Mouse (Mus musculus): Measurements from ENCODE around the gene Ankrd45. TPM values are rescaled to one million over a fixed set of nuclear protein-coding genes. Genes with fewer than 3 reads are reported as not detected.
"Not testable (repeated sequence)": the region's sequence is repeated elsewhere in the genome, so short reads cannot be mapped to it uniquely, and the experiment has no call there.

The Ankrd45 gene
- polyA plus RNA-seq, 1 experiment = not detected

GRCm38 (mm10) chr1:161140026-161140762 lies 2.3 kb upstream of the Ankrd45 start:
- TF ChIP-seq POLR2A (IDR thresholded peaks at IDR 0.05; ENCODE audit: borderline replicate concordance, low read depth, low read length) (no peak), CTCF (IDR thresholded peaks at IDR 0.05; ENCODE audit: low read depth, low read length) (no peak)
- Histone ChIP-seq H3K27ac (ENCODE audit: insufficient read depth, low read depth, low read length) (no peak overlapping the region), H3K4me3 (ENCODE audit: insufficient read depth, low read length) (no peak overlapping the region)

DNA sequence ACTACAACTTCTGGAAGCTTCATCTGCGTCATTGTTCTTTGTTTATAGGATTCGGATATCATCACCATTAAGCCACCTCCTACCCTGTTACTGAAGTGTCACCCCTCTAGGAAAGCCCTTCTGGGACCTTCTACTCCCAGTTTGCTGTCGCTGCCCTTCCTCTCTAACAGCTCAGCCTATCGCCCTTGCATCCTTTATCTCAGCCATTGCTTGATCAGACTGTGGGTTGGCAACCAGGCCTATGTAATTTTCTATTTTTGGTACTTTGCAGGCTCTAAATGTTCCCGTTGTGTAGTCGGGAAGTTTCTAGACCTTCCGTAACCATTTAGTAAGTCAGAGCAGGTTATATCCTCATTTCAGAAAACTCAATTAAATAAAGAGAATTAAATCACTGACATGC lies 725 bp downstream of the Ankrd45 start:
- no peak overlapping the region for H3K27ac ChIP-seq (ENCODE audit: insufficient read depth, low read depth, low read length)
- peaks cover 11% of the 10 kb centered on the region for H3K4me1 ChIP-seq (ENCODE audit: control insufficient read depth, insufficient read depth, low read length)
- TF ChIP-seq POLR2A (IDR thresholded peaks at IDR 0.05; ENCODE audit: borderline replicate concordance, low read depth, low read length) = no peak
- TF ChIP-seq CTCF (IDR thresholded peaks at IDR 0.05; ENCODE audit: low read depth, low read length) = no peak
- H3K4me3 ChIP-seq (ENCODE audit: insufficient read depth, low read length) = no peak overlapping the region

More at GRCm38 (mm10) chr1:161140026-161140762, 2.3 kb upstream of the Ankrd45 start:
- H3K4me1 ChIP-seq (ENCODE audit: control insufficient read depth, insufficient read depth, low read length) = peaks cover 11% of the 10 kb centered on the region

- H3K4me1 ChIP-seq (ENCODE audit: control insufficient read depth, insufficient read depth, low read length); H3K27ac ChIP-seq (ENCODE audit: insufficient read depth, low read depth, low read length); H3K4me3 ChIP-seq (ENCODE audit: insufficient read depth, low read length): not testable (repeated sequence)
Measured at GRCm38 (mm10) chr1:161145611-161146010, 3.1 kb downstream of the Ankrd45 start.

DNA sequence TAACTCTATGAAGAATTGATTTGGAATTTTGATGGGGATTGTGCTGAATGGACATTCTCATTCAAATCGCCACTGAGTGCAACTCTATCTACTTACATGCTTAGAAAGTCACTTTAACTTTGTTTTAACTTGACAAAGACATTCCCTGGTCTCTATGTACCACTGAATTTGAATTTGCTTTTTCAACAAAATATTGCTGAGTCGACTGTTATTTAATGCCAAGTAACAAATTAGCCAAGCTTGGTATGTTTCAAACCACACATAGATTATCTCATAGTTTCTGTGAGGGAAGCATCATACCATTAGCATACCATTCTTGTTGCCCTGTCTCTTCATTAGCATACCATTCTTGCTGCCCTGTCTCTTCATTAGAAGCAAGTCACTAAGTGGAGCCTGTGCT lies 5.4 kb downstream of the Ankrd45 start:
- TF ChIP-seq CTCF (IDR thresholded peaks at IDR 0.05; ENCODE audit: low read depth, low read length) (no peak), POLR2A (IDR thresholded peaks at IDR 0.05; ENCODE audit: borderline replicate concordance, low read depth, low read length) (no peak)
- Histone ChIP-seq H3K4me1 (ENCODE audit: control insufficient read depth, insufficient read depth, low read length) (no peaks in the 10 kb centered on the region), H3K27ac (ENCODE audit: insufficient read depth, low read depth, low read length) (no peak overlapping the region), H3K4me3 (ENCODE audit: insufficient read depth, low read length) (no peak overlapping the region)

- TF ChIP-seq POLR2A (IDR thresholded peaks at IDR 0.05; ENCODE audit: borderline replicate concordance, low read depth, low read length) = no peak
Measured at GRCm38 (mm10) chr1:161151098-161151497, 8.6 kb downstream of the Ankrd45 start.

DNA sequence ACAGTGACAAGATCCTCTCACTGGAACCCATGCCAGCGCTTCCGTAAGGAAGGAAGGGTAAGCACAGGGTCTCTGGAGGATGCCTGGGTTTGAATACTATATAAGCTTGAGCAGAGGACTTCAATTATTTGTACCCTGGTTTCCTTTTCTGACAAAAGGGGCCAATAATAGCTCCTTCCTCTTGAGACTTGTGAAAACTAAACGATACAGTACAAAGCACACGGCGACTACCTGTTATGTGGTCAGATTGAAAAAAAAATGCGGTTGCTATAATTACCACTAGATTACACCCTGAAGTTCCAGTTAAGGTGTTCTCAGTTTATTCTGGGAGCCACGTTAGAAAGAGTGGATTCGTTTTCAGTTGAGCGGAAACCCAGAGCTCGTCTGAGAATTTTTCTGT lies 14.1 kb downstream of the Ankrd45 start:
- H3K4me1 ChIP-seq (ENCODE audit: control insufficient read depth, insufficient read depth, low read length) = no peaks in the 10 kb centered on the region
- H3K4me3 ChIP-seq (ENCODE audit: insufficient read depth, low read length) = no peak overlapping the region
- TF ChIP-seq POLR2A (IDR thresholded peaks at IDR 0.05; ENCODE audit: borderline replicate concordance, low read depth, low read length) (no peak), CTCF (IDR thresholded peaks at IDR 0.05; ENCODE audit: low read depth, low read length) (no peak)
- H3K27ac ChIP-seq (ENCODE audit: insufficient read depth, low read depth, low read length) = no peak overlapping the region

More at GRCm38 (mm10) chr1:161151098-161151497, 8.6 kb downstream of the Ankrd45 start:
- Histone ChIP-seq H3K4me3 (ENCODE audit: insufficient read depth, low read length) (no peak overlapping the region), H3K4me1 (ENCODE audit: control insufficient read depth, insufficient read depth, low read length) (no peaks in the 10 kb centered on the region), H3K27ac (ENCODE audit: insufficient read depth, low read depth, low read length) (no peak overlapping the region)

- H3K27ac ChIP-seq (ENCODE audit: insufficient read depth, low read depth, low read length) = no peak within 1 kb of the TSS
- no peak within 1 kb of the TSS for H3K4me3 ChIP-seq (ENCODE audit: insufficient read depth, low read length)
- H3K4me1 ChIP-seq (ENCODE audit: control insufficient read depth, insufficient read depth, low read length) = no peaks in the 10 kb centered on the region
- TF ChIP-seq CTCF (IDR thresholded peaks at IDR 0.05; ENCODE audit: low read depth, low read length) (no peak), POLR2A (IDR thresholded peaks at IDR 0.05; ENCODE audit: borderline replicate concordance, low read depth, low read length) (no peak)
Measured at GRCm38 (mm10) chr1:161159214-161159613, 16.7 kb downstream of the Ankrd45 start, which contains the start of gene Tex50. TSS of gene Tex50 (minus strand) at chr1:161159314.

GRCm38 (mm10) chr1:161160266-161160665 lies 17.8 kb downstream of the Ankrd45 start:
- Histone ChIP-seq H3K27ac (ENCODE audit: insufficient read depth, low read depth, low read length) (no peak overlapping the region), H3K4me1 (ENCODE audit: control insufficient read depth, insufficient read depth, low read length) (no peaks in the 10 kb centered on the region), H3K4me3 (ENCODE audit: insufficient read depth, low read length) (no peak overlapping the region)
- TF ChIP-seq POLR2A (IDR thresholded peaks at IDR 0.05; ENCODE audit: borderline replicate concordance, low read depth, low read length) (no peak), CTCF (IDR thresholded peaks at IDR 0.05; ENCODE audit: low read depth, low read length) (no peak)

- Histone ChIP-seq H3K4me3 (ENCODE audit: insufficient read depth, low read length) (peak overlapping the region; percentile 65), H3K4me1 (ENCODE audit: control insufficient read depth, insufficient read depth, low read length) (peaks cover 2% of the 10 kb centered on the region; the same call in 1 of the 2 replicates), H3K27ac (ENCODE audit: insufficient read depth, low read depth, low read length) (no peak overlapping the region)
- peak; percentile 31 for TF ChIP-seq CTCF (IDR thresholded peaks at IDR 0.05; ENCODE audit: low read depth, low read length)
- TF ChIP-seq POLR2A (IDR thresholded peaks at IDR 0.05; ENCODE audit: borderline replicate concordance, low read depth, low read length) = no peak
Measured at GRCm38 (mm10) chr1:161170651-161171050, 28.2 kb downstream of the Ankrd45 start.

DNA sequence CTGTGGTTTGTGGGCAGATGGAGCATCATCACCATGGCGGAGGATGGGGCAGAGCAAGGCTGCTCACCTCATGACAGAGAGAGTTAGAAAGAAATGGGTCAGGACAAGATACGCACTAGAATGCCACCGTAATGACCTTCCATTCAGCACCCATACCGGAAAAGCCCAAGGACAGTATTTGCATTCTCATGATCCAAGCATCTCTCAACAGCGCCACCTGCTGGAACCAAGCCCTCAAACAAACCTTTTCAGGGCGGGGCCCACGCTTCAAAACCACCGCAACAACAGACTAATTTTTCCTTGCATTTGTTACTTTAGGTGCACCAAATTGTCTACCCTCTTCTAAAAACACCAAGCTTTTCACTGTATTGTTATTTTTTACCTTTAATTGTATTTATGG lies 38.2 kb downstream of the Ankrd45 start:
- no peak overlapping the region for H3K4me3 ChIP-seq (ENCODE audit: insufficient read depth, low read length)
- TF ChIP-seq CTCF (IDR thresholded peaks at IDR 0.05; ENCODE audit: low read depth, low read length) (peak; percentile 68), POLR2A (IDR thresholded peaks at IDR 0.05; ENCODE audit: borderline replicate concordance, low read depth, low read length) (no peak)
- peaks cover 6% of the 10 kb centered on the region for H3K4me1 ChIP-seq (ENCODE audit: control insufficient read depth, insufficient read depth, low read length)
- H3K27ac ChIP-seq (ENCODE audit: insufficient read depth, low read depth, low read length) = no peak overlapping the region
